Mouse (Mus musculus): Measurements from ENCODE around the gene Adamts10.

DNA sequence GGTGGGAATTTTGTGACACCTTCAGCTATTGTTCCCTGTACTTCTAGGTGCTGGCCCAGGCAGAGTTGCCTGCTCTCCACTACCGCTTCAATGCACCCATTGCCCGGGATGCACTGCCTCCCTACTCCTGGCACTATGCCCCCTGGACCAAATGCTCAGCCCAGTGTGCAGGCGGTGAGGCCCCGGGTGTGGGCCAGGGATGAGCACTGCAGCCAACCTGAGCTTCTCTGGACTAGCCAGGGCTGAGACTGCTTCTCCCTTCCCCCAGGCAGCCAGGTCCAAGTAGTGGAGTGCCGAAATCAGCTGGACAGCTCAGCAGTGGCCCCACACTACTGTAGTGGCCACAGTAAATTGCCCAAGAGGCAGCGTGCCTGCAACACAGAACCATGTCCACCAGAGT lies 25.2 kb downstream of the Adamts10 start:
- no peak for TF ChIP-seq CTCF (IDR thresholded peaks at IDR 0.05)
- TF ChIP-seq EP300 (IDR thresholded peaks at IDR 0.05): no peak
